Mouse (Mus musculus) hindbrain, embryonic 14.5 days (tissue): ENCODE data around the gene Slc2a9. TPM values are rescaled to one million over a fixed set of nuclear protein-coding genes. Genes with fewer than 3 reads are reported as not detected.

Experiments used
- polyA plus RNA-seq: library from polyadenylated mRNA; unstranded; fragments of >200 nt; fragmentation: Nextera tagmentation; extraction: Ambion mirVana; gene quantifications from 2 replicates; pipeline ENCODE4 v1.2.1, GENCODE M21; 2014

Slc2a9 gene
- polyA plus RNA-seq, 1 experiment from 2014 or later: 0.27 TPM

Other genes starting within 250 kb of the Slc2a9 start
- gene Tmem128, start 243.0 kb downstream of the Slc2a9 start, polyA plus RNA-seq: 99.6 and 102 TPM in 2 replicates
- gene Otop1, start 227.2 kb downstream of the Slc2a9 start, polyA plus RNA-seq: not detected in 2 replicates
- gene Drd5, start 183.8 kb downstream of the Slc2a9 start, polyA plus RNA-seq: 0.46 and 0.69 TPM in 2 replicates
- 183 and 218 TPM in 2 replicates for gene Wdr1, start 60.1 kb upstream of the Slc2a9 start, polyA plus RNA-seq
- 31.6 and 34.4 TPM in 2 replicates for gene Zfp518b, start 181.7 kb upstream of the Slc2a9 start, polyA plus RNA-seq